In the genomic region with DNA sequence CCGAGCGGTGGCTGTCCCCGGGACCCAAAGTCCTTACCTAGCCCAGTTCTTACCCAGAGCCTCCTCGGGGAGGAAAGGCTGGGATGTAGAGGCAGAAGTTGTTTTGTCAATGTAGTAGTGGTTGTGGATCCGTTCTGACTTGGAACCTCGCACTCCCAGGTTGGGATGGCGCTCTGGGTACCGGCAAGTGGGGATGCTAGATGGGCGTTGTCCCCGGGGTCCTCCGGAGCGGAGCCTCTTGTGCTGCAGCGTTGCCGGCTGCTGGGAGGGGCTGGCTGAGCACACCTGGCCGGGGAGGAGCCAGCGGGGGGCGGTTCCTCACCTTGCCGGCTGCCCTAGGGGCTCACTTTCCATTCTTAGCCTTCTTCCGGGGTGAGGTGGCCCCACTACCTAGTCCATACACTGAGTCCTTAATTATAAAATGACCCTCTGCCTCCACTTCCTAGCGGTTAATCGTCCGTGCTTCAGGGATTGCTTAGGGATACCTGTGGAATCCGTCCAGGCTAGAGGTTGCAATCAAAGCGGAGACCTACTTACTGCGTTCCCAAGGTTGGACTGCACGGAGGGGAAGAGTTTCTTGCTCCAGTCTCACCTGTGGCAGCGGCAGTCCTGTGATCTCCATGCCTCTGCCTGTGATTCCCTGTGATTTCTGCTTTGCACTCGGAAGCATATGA, we compare ENCODE assay signal across 7 mouse cellular contexts. TPM values are rescaled to one million over a fixed set of nuclear protein-coding genes. Genes with fewer than 3 reads are reported as not detected.
A peak's percentile ranks its signal among the peaks of the same experiment; 100 is the strongest.
DNase-seq lines count a peak whose midpoint lies in the region; ATAC-seq and TF ChIP-seq lines count a peak whose summit lies in the region.

No protein-coding gene starts in this region.

- no peak for TF ChIP-seq CTCF in C2C12 (IDR thresholded peaks at IDR 0.05; ENCODE audit: control insufficient read depth, insufficient read depth, insufficient read length)

- peak overlapping the region; percentile 79 for H3K9ac ChIP-seq in lung, embryonic 16.5 days (ENCODE audit: low read length)

- H3K4me1 ChIP-seq in forebrain, embryonic 10.5 days, result peaks cover 50% of the 10 kb centered on the region
- peaks cover 10% of the 10 kb centered on the region for H3K4me1 ChIP-seq in lung, embryonic 16.5 days (replicated peaks; ENCODE audit: control insufficient read depth, insufficient read depth, low read length)

- peak; percentile 51 for ATAC-seq in lung, embryonic 16.5 days (ENCODE audit: low read depth)

- H3K9me3 ChIP-seq in forebrain, embryonic 10.5 days, result no peaks in the 10 kb centered on the region
- H3K9me3 ChIP-seq in lung, embryonic 16.5 days (ENCODE audit: control insufficient read depth, low read length), result no peaks in the 10 kb centered on the region

- peak overlapping the region; percentile 93 for H3K27ac ChIP-seq in forebrain, embryonic 10.5 days
- no peak overlapping the region for H3K27ac ChIP-seq in lung, embryonic 16.5 days (ENCODE audit: low read length)

- peak; percentile 46 for DNase-seq in ES-CJ7 (ENCODE audit: low read depth, low spot score)
- no peak for DNase-seq in forebrain, embryonic 10.5 days (ENCODE audit: extremely low spot score, low spot score)
- peak; percentile 65 for DNase-seq in kidney, adult 18-20 months
- peak; percentile 13 to 26 for DNase-seq in spleen, postnatal 36 days (ENCODE audit: low spot score in 2 of 2)
- no peak for DNase-seq in left cerebral cortex, adult 11 months (ENCODE audit: low spot score)

- no peaks in the 10 kb centered on the region for H3K79me3 ChIP-seq in C2C12 (ENCODE audit: low read depth)

- peak overlapping the region; percentile 84 for H3K4me2 ChIP-seq in lung, embryonic 16.5 days (ENCODE audit: low read depth, low read length)

- no peaks in the 10 kb centered on the region for H3K79me2 ChIP-seq in C2C12 (ENCODE audit: control insufficient read depth, insufficient read depth)

- peak overlapping the region; percentile 95 for H3ac ChIP-seq in C2C12 (ENCODE audit: control insufficient read depth, insufficient read length, low read depth)

- no peaks in the 10 kb centered on the region for H3K36me3 ChIP-seq in C2C12 (ENCODE audit: control insufficient read depth, insufficient read depth)
- peaks cover 9% of the 10 kb centered on the region; the same call in 1 of the 2 replicates for H3K36me3 ChIP-seq in forebrain, embryonic 10.5 days (replicated peaks)
- no peaks in the 10 kb centered on the region for H3K36me3 ChIP-seq in lung, embryonic 16.5 days (ENCODE audit: control insufficient read depth, insufficient read depth, low read length)

- peak overlapping the region; percentile 51 for H3K4me3 ChIP-seq in C2C12 (ENCODE audit: insufficient read depth, poor library complexity, severe bottlenecking)
- H3K4me3 ChIP-seq in forebrain, embryonic 10.5 days, result peak overlapping the region; percentile 87
- peak overlapping the region; percentile 88 for H3K4me3 ChIP-seq in lung, embryonic 16.5 days (ENCODE audit: low read length)

- WGBS in forebrain, embryonic 10.5 days, result under 1% methylated on average over 28 of the region's 28 CpGs
- 3% methylated on average over 28 of the region's 28 CpGs for WGBS in lung, embryonic 16.5 days

- H3K27me3 ChIP-seq in C2C12 (ENCODE audit: control insufficient read depth, insufficient read depth, insufficient read length), result no peaks in the 10 kb centered on the region
- H3K27me3 ChIP-seq in forebrain, embryonic 10.5 days (ENCODE audit: poor library complexity, severe bottlenecking), result peaks cover 20% of the 10 kb centered on the region
- no peaks in the 10 kb centered on the region; the same call in 1 of the 2 replicates for H3K27me3 ChIP-seq in lung, embryonic 16.5 days (ENCODE audit: control insufficient read depth, insufficient read depth, low read depth, low read length)

TF ChIP-seq in C2C12, 6 proteins besides CTCF, POLR2A, EP300 and RAD21:
- TF ChIP-seq CEBPB (IDR thresholded peaks at IDR 0.05; ENCODE audit: low read depth), result no peak
- no peak for TF ChIP-seq MAX (IDR thresholded peaks at IDR 0.05)
- no peak for TF ChIP-seq FOSL1 (IDR thresholded peaks at IDR 0.05; ENCODE audit: insufficient read depth, low read length, poor library complexity, severe bottlenecking)
- no peak for TF ChIP-seq MYOD1 (IDR thresholded peaks at IDR 0.05; ENCODE audit: control insufficient read depth, insufficient read length, low read depth)

RNA-seq across cellular contexts. Expression of a gene that starts 0.9 kb away (rescaled TPM):
- 0.51 TPM for polyA plus RNA-seq in C2C12 (2012; fragmentation: generic; extraction: Trizol)
- 24.8 and 26.9 TPM in 2 replicates for polyA plus RNA-seq in forebrain, embryonic 10.5 days (2016; fragmentation: Nextera tagmentation; extraction: Ambion mirVana)
- 11.7 and 12.1 TPM in 2 replicates for polyA plus RNA-seq in lung, embryonic 16.5 days (2015; fragmentation: Nextera tagmentation; extraction: Ambion mirVana)

RNA-seq across cellular contexts. Expression of a gene that starts 17.6 kb away (rescaled TPM):
- polyA plus RNA-seq in C2C12 (2012; fragmentation: generic; extraction: Trizol), result 26.7 TPM
- 66.2 and 71.8 TPM in 2 replicates for polyA plus RNA-seq in forebrain, embryonic 10.5 days (2016; fragmentation: Nextera tagmentation; extraction: Ambion mirVana)
- 81.0 and 81.4 TPM in 2 replicates for polyA plus RNA-seq in lung, embryonic 16.5 days (2015; fragmentation: Nextera tagmentation; extraction: Ambion mirVana)

RNA-seq across cellular contexts. Expression of a gene that starts 46.3 kb away (rescaled TPM):
- polyA plus RNA-seq in C2C12 (2012; fragmentation: generic; extraction: Trizol), result not detected
- 0.07 TPM in 1 of 2 replicates, not detected in the other for polyA plus RNA-seq in forebrain, embryonic 10.5 days (2016; fragmentation: Nextera tagmentation; extraction: Ambion mirVana)
- polyA plus RNA-seq in lung, embryonic 16.5 days (2015; fragmentation: Nextera tagmentation; extraction: Ambion mirVana), result 0.10 and 0.20 TPM in 2 replicates

Comparison
In these comparisons a context has a peak if more than half of its experiments do, and no peak if none do; other contexts are left out.
1. DNase-seq: peak in ES-CJ7 (single experiment), kidney, adult 18-20 months (single experiment) and spleen, postnatal 36 days (2 of 2); none in forebrain, embryonic 10.5 days (single experiment) and left cerebral cortex, adult 11 months (single experiment).
2. Peak in every context shown above with its lines, with median percentiles within 50 percentile points of each other: H3K4me3 ChIP-seq.